Mouse (Mus musculus) retina, embryonic 14.5 days (tissue): ENCODE results near the gene Acr.

Experiments
- DNase-seq: peaks from one replicate; pipeline ENCODE4 v3.0.0-alpha.2; 2015; ENCODE audit warnings: low spot score

The Acr gene

GRCm38 (mm10) chr15:89568114-89568513 lies at the start of gene Acr:
Gene Acr (plus strand): TSS chr15:89568326.
- no peak for DNase-seq

GRCm38 (mm10) chr15:89521951-89522350 lies 46.2 kb upstream of the Acr start:
- DNase-seq = no peak

GRCm38 (mm10) chr15:89522566-89523282 lies 45.4 kb upstream of the Acr start:
- DNase-seq = no peak

- DNase-seq = peak; percentile 43
Observed at GRCm38 (mm10) chr15:89523283-89523832, 44.8 kb upstream of the Acr start.

DNA sequence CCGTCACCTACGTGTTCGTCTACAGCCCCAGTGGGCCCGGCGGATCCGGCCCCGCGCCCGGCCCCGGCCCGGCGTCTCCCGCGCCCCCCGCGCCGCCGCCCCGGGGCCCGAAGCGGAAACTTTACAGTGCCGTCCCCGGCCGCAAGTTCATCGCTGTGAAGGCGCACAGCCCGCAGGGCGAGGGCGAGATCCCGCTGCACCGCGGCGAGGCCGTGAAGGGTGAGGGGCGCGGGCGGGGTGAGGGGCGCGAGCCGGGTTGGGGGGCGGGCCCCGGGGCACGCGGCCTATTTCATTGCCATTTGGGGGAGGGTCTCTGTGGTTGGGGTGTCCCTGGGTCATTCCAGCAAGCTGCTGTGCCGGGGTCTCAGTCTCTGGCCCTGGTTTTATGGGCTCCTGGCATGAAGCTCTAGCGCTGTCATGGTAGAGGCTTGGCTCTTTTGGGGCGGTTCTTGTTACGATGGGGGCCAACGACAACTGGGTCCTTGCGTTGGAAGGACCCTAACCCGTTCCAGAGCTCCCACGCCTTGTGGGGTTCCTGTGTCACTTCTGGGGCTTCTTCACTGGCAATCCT lies 44.0 kb upstream of the Acr start:
- peak; percentile 22 for DNase-seq

GRCm38 (mm10) chr15:89524611-89525415 lies 43.3 kb upstream of the Acr start:
- no peak for DNase-seq

DNA sequence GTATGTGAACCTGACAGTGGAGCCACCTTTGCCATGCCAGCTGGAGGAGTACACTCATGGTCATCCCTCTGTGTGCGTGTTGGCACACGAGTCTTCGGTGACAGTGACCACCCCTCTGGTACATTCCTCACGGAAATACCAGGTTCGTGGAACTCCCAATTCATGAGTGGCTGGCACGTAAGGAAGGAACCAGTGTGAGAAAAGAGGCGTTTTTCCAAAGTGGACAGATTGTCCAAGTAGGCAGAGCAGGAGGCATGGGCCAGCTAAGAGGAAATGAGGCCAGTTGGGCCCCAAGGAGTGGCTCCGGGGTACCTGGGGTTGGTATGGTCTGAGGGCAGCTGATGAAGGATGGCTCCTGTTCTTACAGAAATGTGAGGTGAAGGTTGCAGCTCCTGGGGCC lies 42.7 kb upstream of the Acr start:
- DNase-seq = no peak

GRCm38 (mm10) chr15:89525896-89526295 lies 42.2 kb upstream of the Acr start:
- no peak for DNase-seq

DNA sequence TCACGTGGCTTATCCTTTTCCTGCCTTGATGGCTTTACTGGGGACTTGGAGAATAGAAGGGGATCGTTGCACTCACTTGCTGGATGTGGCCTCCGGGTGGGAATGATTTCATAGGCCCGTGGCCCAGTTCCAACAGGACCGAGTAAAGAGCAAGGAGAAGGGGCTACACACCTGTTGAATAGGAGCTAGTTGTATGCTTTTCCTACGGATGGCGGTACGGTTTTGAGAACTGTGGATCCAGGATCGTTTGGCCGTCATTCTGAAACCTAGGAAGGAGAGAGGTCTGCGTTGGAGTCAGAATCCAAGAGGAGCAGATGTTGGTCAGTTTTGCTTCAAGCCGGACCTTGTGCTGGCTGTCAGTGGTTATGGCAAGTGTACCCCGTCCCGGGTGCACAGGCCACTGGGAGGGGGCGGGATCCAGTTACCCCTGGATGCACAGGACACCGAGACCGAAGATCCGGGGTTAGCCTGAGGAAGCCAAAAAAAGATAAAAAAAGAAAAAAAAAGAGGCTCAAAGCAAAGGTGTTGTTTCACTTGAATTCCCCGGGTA lies 41.3 kb upstream of the Acr start:
- no peak for DNase-seq

- no peak for DNase-seq
Observed at GRCm38 (mm10) chr15:89527466-89527865, 40.7 kb upstream of the Acr start.

DNA sequence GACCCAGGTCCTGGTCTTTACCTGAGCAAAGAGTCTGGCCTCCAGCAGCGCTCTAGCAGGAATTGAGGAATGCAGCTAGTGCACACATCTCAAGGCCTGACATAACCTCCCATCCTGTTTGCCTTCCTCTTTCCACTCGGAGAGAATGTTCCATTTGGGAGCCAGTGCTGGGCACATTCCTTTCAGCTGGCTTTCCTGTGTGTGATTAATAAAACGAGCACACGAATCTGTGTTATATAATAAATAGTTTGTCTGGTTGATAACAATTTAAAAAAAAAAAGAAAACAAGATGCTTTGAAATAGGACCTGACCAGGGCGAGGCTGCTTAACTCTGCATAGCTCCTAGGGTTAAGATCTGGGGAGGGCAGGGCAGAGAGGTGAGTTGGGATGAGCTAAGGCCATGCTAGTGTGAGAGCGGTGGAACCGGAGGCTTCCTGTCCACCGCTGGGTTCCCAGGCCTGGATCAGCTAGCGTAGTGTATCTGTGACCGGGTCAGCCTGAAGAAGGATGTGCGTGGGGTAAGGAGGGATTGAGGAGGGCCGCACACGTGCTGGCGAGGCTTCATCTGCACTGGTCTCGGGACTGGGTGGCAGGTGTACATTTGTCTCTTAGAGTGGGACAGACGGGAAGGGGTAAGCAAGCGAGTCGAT lies 39.8 kb upstream of the Acr start:
- DNase-seq = no peak

GRCm38 (mm10) chr15:89528923-89529322 lies 39.2 kb upstream of the Acr start:
- no peak for DNase-seq

- peak; percentile 88 for DNase-seq
Observed at GRCm38 (mm10) chr15:89530336-89530735, 37.8 kb upstream of the Acr start.

DNA sequence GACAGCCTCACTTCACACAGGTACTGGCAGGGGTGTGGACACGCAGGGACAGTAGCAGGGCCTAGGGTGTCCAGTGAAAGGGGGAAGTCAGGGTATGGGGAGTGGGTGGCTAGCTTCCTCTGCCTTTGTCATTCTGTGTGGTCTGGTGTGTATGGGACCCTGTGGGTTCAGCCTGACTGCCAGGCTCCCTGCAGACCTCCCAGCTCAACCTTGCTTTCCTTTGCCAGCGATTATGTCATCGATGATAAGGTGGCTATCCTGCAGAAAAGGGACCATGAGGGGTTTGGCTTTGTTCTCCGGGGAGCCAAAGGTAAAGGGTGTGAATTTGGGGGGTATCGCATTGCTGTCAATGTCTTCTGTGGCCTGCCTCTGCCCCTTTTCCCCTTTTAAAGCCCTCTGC lies 36.7 kb upstream of the Acr start:
- no peak for DNase-seq

GRCm38 (mm10) chr15:89532026-89532923 lies 35.9 kb upstream of the Acr start:
- DNase-seq = peak; percentile 88

DNA sequence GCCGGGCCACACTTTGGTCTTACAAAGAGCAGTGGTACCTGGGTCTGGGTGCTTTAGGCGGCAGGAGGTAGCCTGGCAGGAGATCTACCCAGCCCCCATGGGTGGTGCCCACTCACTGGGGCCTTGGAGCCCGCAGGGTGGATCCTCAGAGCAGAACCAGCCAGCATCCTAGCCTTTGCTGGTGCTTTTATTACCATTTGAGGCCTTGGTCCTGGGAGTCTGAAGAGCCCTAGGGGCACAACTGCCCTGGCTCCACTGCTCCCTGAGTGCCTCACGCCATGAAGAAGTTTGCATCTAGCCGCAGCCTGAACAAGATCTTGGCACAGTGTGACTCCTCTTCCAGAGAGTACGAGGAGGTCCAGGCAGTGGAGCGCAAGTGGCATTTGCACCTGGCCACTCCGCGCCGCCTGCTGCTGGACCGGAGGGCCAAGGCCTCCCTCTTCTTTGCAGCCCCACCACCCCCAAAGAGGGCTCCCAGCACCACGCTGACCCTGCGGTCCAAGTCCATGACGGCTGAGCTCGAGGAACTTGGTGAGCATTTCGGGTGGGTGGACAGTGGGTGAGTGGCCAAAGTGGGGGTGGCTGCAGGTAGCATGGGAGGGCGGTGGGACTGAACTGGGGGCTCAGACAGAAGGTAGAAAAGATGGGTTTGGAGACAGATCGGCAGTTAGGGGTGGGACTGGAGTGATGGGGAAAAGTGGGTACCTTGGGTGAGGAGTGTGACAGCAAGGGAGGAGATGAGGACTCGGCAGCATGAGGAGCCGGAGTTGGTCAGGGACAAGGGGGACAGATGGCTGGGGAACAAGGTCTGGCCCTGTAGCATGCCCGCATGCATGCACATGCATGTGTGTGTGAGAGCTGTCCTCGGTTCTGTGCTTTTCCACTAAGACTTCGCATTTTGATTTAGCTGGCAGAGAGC lies 34.9 kb upstream of the Acr start:
- DNase-seq = peak; percentile 33

- DNase-seq = no peak
Observed at GRCm38 (mm10) chr15:89533843-89534207, 34.3 kb upstream of the Acr start.

GRCm38 (mm10) chr15:89544171-89544570 lies 24.0 kb upstream of the Acr start:
- DNase-seq = no peak

GRCm38 (mm10) chr15:89547321-89547720 lies 20.8 kb upstream of the Acr start:
- no peak for DNase-seq
